16 mouse cellular contexts compared by ENCODE assay signal in the genomic region with DNA sequence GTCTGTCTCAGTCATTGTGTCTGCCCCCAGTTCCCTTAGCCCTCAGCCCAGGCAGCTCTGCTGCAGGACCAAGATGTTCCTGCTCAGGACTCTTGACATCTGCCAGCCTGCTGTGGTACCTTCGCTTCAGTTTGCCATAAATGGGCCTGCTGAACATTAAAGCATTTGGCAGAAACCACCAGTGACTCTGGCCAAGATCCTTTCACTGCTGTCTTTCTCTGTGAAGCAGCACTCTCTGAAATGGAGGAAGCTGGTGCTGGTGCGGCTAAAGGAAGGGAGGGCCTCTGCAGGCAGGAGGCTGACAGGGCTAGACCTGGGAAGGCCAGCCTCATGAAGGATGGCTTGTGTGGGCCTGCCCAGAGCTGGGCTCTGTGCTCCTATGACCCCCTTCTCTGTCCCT. TPM values are rescaled to one million over a fixed set of nuclear protein-coding genes. Genes with fewer than 3 reads are reported as not detected.
DNase-seq lines count a peak whose midpoint lies in the region; ATAC-seq lines count a peak whose summit lies in the region.
"Had no signal": no experiment of that assay in that cellular context is flagged by ENCODE, and none has a peak within 500 bp of the region (broad histone marks: within the 10 kb centered on the region; RNA-seq: fewer than 3 reads in every experiment).

No protein-coding gene starts in this region.

- DNase-seq in gastrocnemius, adult 18-20 months (ENCODE audit: low spot score): peak; percentile 13
- DNase-seq in gastrocnemius, postnatal 25 days: no peak
- DNase-seq in left cerebral cortex, postnatal 4 days: peak; percentile 50
- no peak for DNase-seq in left cerebral cortex, adult 9 months (ENCODE audit: low spot score in 2 of 2)
- DNase-seq in 3T3-L1 (ENCODE audit: low read depth, low spot score): peak; percentile 14
- DNase-seq in thymus, postnatal 0 days (ENCODE audit: low spot score): no peak
- no peak for DNase-seq in kidney, adult 18-20 months
- DNase-seq: adrenal gland, adult 2 months; cerebellum, adult 11 months; layer of hippocampus, adult 9-11 months; thymus, postnatal 4 days had no signal

- 0 out of 2 replicates have a peak, but pooled peaks have one; percentile 18 for ATAC-seq in heart, embryonic 12.5 days (ENCODE audit: insufficient number of reproducible peaks, low FRiP score)
- ATAC-seq: inflammation-experienced regulatory T-cells, adult 6 months; Patski had no signal

- H3K4me3 ChIP-seq in heart, embryonic 12.5 days: no peak overlapping the region
- H3K4me3 ChIP-seq: limb, embryonic 12.5 days; myocyte had no signal

- H3K36me3 ChIP-seq in heart, embryonic 12.5 days: peaks cover 12% of the 10 kb centered on the region

- no peak overlapping the region; the same call in 1 of the 2 replicates for H3K27ac ChIP-seq in heart, embryonic 12.5 days (ENCODE audit: poor library complexity, severe bottlenecking)
- H3K27ac ChIP-seq: limb, embryonic 12.5 days had no signal

- intact Hi-C loops in left cerebral cortex, postnatal 4 days (cut with DNase I): no loop called here

- 72% methylated on average over 2 of the region's 2 CpGs for WGBS in heart, embryonic 12.5 days

- no peaks in the 10 kb centered on the region for H3K9me3 ChIP-seq in heart, embryonic 12.5 days (replicated peaks)
- H3K9me3 ChIP-seq: limb, embryonic 12.5 days had no signal

- H3K4me1 ChIP-seq in heart, embryonic 12.5 days (replicated peaks): peaks cover 18% of the 10 kb centered on the region; the same call in 1 of the 2 replicates
- H3K4me1 ChIP-seq: limb, embryonic 12.5 days had no signal

- no peak overlapping the region; the same call in 1 of the 2 replicates for H3K9ac ChIP-seq in heart, embryonic 12.5 days
- H3K9ac ChIP-seq: limb, embryonic 12.5 days had no signal

- H3K27me3 ChIP-seq in heart, embryonic 12.5 days (replicated peaks): no peaks in the 10 kb centered on the region
- H3K27me3 ChIP-seq: limb, embryonic 12.5 days; Patski had no signal

- no peak overlapping the region for H3K4me2 ChIP-seq in heart, embryonic 12.5 days
- H3K4me2 ChIP-seq: limb, embryonic 12.5 days had no signal

RNA-seq across cellular contexts. Expression of a gene that starts 46.7 kb away (rescaled TPM):
- 10 to 100 TPM; 31.4 to 34.1 TPM for total RNA-seq in gastrocnemius, adult 18-20 months (2021)
- 10 to 100 TPM; 27.2 to 29.2 TPM for total RNA-seq in gastrocnemius, postnatal 25 days (2021)
- 10 to 100 TPM; 48.1 to 52.6 TPM for total RNA-seq in left cerebral cortex, postnatal 4 days (2021)
- polyA plus RNA-seq in heart, embryonic 12.5 days (2016; fragmentation: Nextera tagmentation; extraction: Ambion mirVana): 52.4 and 56.1 TPM in 2 replicates
- polyA plus RNA-seq in thymus, postnatal 0 days (2015; fragmentation: Nextera tagmentation; extraction: Ambion mirVana): 48.4 and 51.8 TPM in 2 replicates

RNA-seq across cellular contexts. Expression of a gene that starts 46.9 kb away (rescaled TPM):
- total RNA-seq in gastrocnemius, adult 18-20 months (2021): 1 to 10 TPM; 3.0 to 3.8 TPM
- total RNA-seq in gastrocnemius, postnatal 25 days (2021): 1 to 10 TPM; 4.2 to 5.5 TPM
- 1 to 10 TPM; 5.5 to 7.1 TPM for total RNA-seq in left cerebral cortex, postnatal 4 days (2021)
- polyA plus RNA-seq in heart, embryonic 12.5 days (2016; fragmentation: Nextera tagmentation; extraction: Ambion mirVana): 25.5 and 27.2 TPM in 2 replicates
- polyA plus RNA-seq in thymus, postnatal 0 days (2015; fragmentation: Nextera tagmentation; extraction: Ambion mirVana): 9.4 and 9.6 TPM in 2 replicates

RNA-seq across cellular contexts. Expression of a gene that starts 47.1 kb away (rescaled TPM):
- 10 to 100 TPM; 12.9 to 14.8 TPM for total RNA-seq in gastrocnemius, adult 18-20 months (2021)
- 10 to 100 TPM; 13.7 to 14.8 TPM for total RNA-seq in gastrocnemius, postnatal 25 days (2021)
- total RNA-seq in left cerebral cortex, postnatal 4 days (2021): 10 to 100 TPM; 12.9 to 21.4 TPM
- polyA plus RNA-seq in heart, embryonic 12.5 days (2016; fragmentation: Nextera tagmentation; extraction: Ambion mirVana): 26.3 and 34.2 TPM in 2 replicates
- 19.7 and 23.0 TPM in 2 replicates for polyA plus RNA-seq in thymus, postnatal 0 days (2015; fragmentation: Nextera tagmentation; extraction: Ambion mirVana)

Comparison
In these comparisons a context has a peak if more than half of its experiments do, and no peak if none do; other contexts are left out.
1. DNase-seq: peak in gastrocnemius, adult 18-20 months (single experiment), left cerebral cortex, postnatal 4 days (single experiment) and 3T3-L1 (single experiment); none in gastrocnemius, postnatal 25 days (single experiment), left cerebral cortex, adult 9 months (0 of 2), thymus, postnatal 0 days (single experiment) and kidney, adult 18-20 months (single experiment).